In the genomic region with DNA sequence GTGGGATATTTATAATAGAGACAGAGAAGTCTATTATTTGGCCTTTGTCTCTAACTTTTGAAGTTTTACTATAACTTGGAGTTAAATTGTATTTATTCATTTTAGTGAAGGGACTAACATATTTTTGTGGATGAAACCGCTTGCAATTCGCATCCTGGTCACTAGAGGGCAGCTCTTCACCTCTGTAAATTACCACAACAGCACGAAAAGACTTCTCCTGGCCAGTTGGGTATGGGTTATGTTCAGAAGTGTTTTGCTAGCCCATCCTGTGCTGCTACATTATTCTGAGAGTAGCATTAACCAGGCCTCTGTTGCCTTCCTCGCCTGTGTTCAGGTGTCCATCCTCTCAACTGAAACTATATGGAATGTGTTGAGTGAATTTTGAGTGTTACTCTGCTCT, we compare ENCODE assay signal across 8 mouse cellular contexts.
DNase-seq lines count a peak whose midpoint lies in the region; ATAC-seq and TF ChIP-seq lines count a peak whose summit lies in the region.

No protein-coding gene starts in this region.

- TF ChIP-seq CTCF in kidney, adult 2 months (conservative IDR thresholded peaks at IDR 0.05; ENCODE audit: insufficient read depth, insufficient read length, low read depth, low read length) = peak; percentile 65

- intact Hi-C loops in left cerebral cortex, postnatal 4 days (cut with DNase I) = loop anchor here (10.0 kb wide), 1 partner anchor 1330 kb away; the partner anchor contains the start of gene Gm38100

- in situ Hi-C loops in ES-E14 (cut with MboI; ENCODE audit: low sequenced_read_pairs in 2 of 2, unreplicated experiment in 2 of 2) = loop anchor here (10.0 to 25.0 kb wide), 3 partner anchors 400 to 717 kb away; no protein-coding TSS in a partner anchor

- no peak overlapping the region for H3K4me3 ChIP-seq in ES-E14 (ENCODE audit: insufficient read depth in 1 of 2, low read depth in 1 of 2, low read length in 2 of 2, poor library complexity in 1 of 2, severe bottlenecking in 1 of 2)
- no peak overlapping the region for H3K4me3 ChIP-seq in forebrain, embryonic 14.5 days (ENCODE audit: low read depth, low read length)
- no peak overlapping the region for H3K4me3 ChIP-seq in kidney, adult 2 months (ENCODE audit: insufficient read depth, low read depth, low read length)
- no peak overlapping the region for H3K4me3 ChIP-seq in neural tube, embryonic 13.5 days

- ATAC-seq in forebrain, embryonic 14.5 days = peak; percentile 54
- ATAC-seq in neural tube, embryonic 13.5 days (ENCODE audit: low read depth) = 0 out of 2 replicates have a peak, but pooled peaks have one; percentile 59

- H3K9ac ChIP-seq in ES-E14 (ENCODE audit: insufficient read depth, low read depth, low read length, poor library complexity, severe bottlenecking) = no peak overlapping the region
- H3K9ac ChIP-seq in forebrain, embryonic 14.5 days (ENCODE audit: low read length) = no peak overlapping the region
- H3K9ac ChIP-seq in neural tube, embryonic 13.5 days = no peak overlapping the region

- no peaks in the 10 kb centered on the region for H3K36me3 ChIP-seq in ES-E14 (ENCODE audit: control insufficient read depth, insufficient read depth, low read length, poor library complexity, severe bottlenecking)
- H3K36me3 ChIP-seq in forebrain, embryonic 14.5 days (ENCODE audit: control insufficient read depth, insufficient read depth, low read length) = no peaks in the 10 kb centered on the region
- H3K36me3 ChIP-seq in kidney, adult 2 months (ENCODE audit: control insufficient read depth, insufficient read depth, low read length) = no peaks in the 10 kb centered on the region
- peaks cover 10% of the 10 kb centered on the region; the same call in 1 of the 2 replicates for H3K36me3 ChIP-seq in neural tube, embryonic 13.5 days

- no peaks in the 10 kb centered on the region for H3K9me3 ChIP-seq in ES-E14 (ENCODE audit: control insufficient read depth, insufficient read depth, low read depth, low read length)
- H3K9me3 ChIP-seq in forebrain, embryonic 14.5 days (replicated peaks; ENCODE audit: control insufficient read depth, low read length) = no peaks in the 10 kb centered on the region
- H3K9me3 ChIP-seq in neural tube, embryonic 13.5 days = no peaks in the 10 kb centered on the region

- no peak for TF ChIP-seq POLR2A in kidney, adult 2 months (IDR thresholded peaks at IDR 0.05; ENCODE audit: low read depth, low read length)

- peak; percentile 56 for DNase-seq in 416B (ENCODE audit: low read depth)
- DNase-seq in ES-E14 (ENCODE audit: low read depth, low spot score) = peak; percentile 37
- DNase-seq in cerebellum, adult 18-20 months = peak; percentile 57 to 72
- peak; percentile 74 for DNase-seq in forebrain, embryonic 14.5 days (ENCODE audit: low spot score)
- peak; percentile 53 for DNase-seq in kidney, adult 2 months
- DNase-seq in left cerebral cortex, postnatal 4 days = peak; percentile 51
- peak; percentile 38 for DNase-seq in urinary bladder, postnatal 25 days (ENCODE audit: low spot score)

- no peak overlapping the region for H3K27ac ChIP-seq in ES-E14 (ENCODE audit: insufficient read depth, low read depth, low read length, poor library complexity, severe bottlenecking)
- H3K27ac ChIP-seq in forebrain, embryonic 14.5 days (ENCODE audit: low read depth, low read length) = no peak overlapping the region
- no peak overlapping the region for H3K27ac ChIP-seq in kidney, adult 2 months (ENCODE audit: insufficient read depth, low read depth, low read length)
- H3K27ac ChIP-seq in neural tube, embryonic 13.5 days (replicated peaks) = no peak overlapping the region

- no peaks in the 10 kb centered on the region for H3K27me3 ChIP-seq in forebrain, embryonic 14.5 days (replicated peaks; ENCODE audit: control insufficient read depth, insufficient read depth, low read length)
- no peaks in the 10 kb centered on the region for H3K27me3 ChIP-seq in kidney, adult 2 months (replicated peaks; ENCODE audit: control insufficient read depth, insufficient read depth, low read length)
- H3K27me3 ChIP-seq in neural tube, embryonic 13.5 days = no peaks in the 10 kb centered on the region

- 13% methylated on average over 4 of the region's 4 CpGs for WGBS in forebrain, embryonic 14.5 days
- 4% methylated on average over 4 of the region's 4 CpGs for WGBS in kidney, adult 2 months
- 5% methylated on average over 4 of the region's 4 CpGs for WGBS in neural tube, embryonic 13.5 days

- no peak overlapping the region for H3K4me2 ChIP-seq in forebrain, embryonic 14.5 days (ENCODE audit: low read length)
- no peak overlapping the region for H3K4me2 ChIP-seq in neural tube, embryonic 13.5 days

- no peaks in the 10 kb centered on the region for H3K4me1 ChIP-seq in ES-E14 (ENCODE audit: control insufficient read depth in 2 of 2, insufficient read depth in 2 of 2, low read length in 2 of 2, poor library complexity in 1 of 2)
- no peaks in the 10 kb centered on the region for H3K4me1 ChIP-seq in forebrain, embryonic 14.5 days (ENCODE audit: control insufficient read depth, insufficient read depth, low read length)
- no peaks in the 10 kb centered on the region for H3K4me1 ChIP-seq in kidney, adult 2 months (ENCODE audit: control insufficient read depth, insufficient read depth, low read length)
- no peaks in the 10 kb centered on the region for H3K4me1 ChIP-seq in neural tube, embryonic 13.5 days (replicated peaks)

TF ChIP-seq in ES-E14, 5 proteins besides CTCF, POLR2A, EP300 and RAD21:
- TF ChIP-seq MAFK (IDR thresholded peaks at IDR 0.05; ENCODE audit: insufficient read depth, low read depth, low read length) = no peak
- TF ChIP-seq ZC3H11A (IDR thresholded peaks at IDR 0.05; ENCODE audit: borderline replicate concordance, low read depth, low read length) = peak; percentile 54; the same call in 1 of the 2 replicates
- no peak for TF ChIP-seq ZNF384 (IDR thresholded peaks at IDR 0.05; ENCODE audit: low read depth, low read length)
TF ChIP-seq in ES-E14: peak in this region for 1.
